Mouse (Mus musculus): Measurements from ENCODE around the gene 1700067P10Rik. TPM values are rescaled to one million over a fixed set of nuclear protein-coding genes. Genes with fewer than 3 reads are reported as not detected.

Gene 1700067P10Rik
- not detected in 2 replicates for polyA plus RNA-seq (2012; ENCODE audit: low replicate concordance)

GRCm38 (mm10) chr17:48089019-48089418 lies at the start of gene 1700067P10Rik:
1700067P10Rik (plus strand) TSS chr17:48089319.

Other genes with a start within 250 kb of the 1700067P10Rik start
- 166 and 417 TPM in 2 replicates for gene Foxp4, start 164.7 kb upstream of the 1700067P10Rik start, polyA plus RNA-seq (2012; ENCODE audit: low replicate concordance)
- gene 1700122O11Rik, start 51.0 kb upstream of the 1700067P10Rik start, polyA plus RNA-seq (2012; ENCODE audit: low replicate concordance) = not detected in 2 replicates
- gene 9830107B12Rik, start 56.9 kb downstream of the 1700067P10Rik start, polyA plus RNA-seq (2012; ENCODE audit: low replicate concordance) = 0.03 and 0.31 TPM in 2 replicates
- 0.54 and 0.85 TPM in 2 replicates for gene A530064D06Rik, start 78.0 kb downstream of the 1700067P10Rik start, polyA plus RNA-seq (2012; ENCODE audit: low replicate concordance)
- 0.43 and 1.0 TPM in 2 replicates for gene Trem1, start 143.4 kb downstream of the 1700067P10Rik start, polyA plus RNA-seq (2012; ENCODE audit: low replicate concordance)
- 0.75 and 1.8 TPM in 2 replicates for gene Trem3, start 158.5 kb downstream of the 1700067P10Rik start, polyA plus RNA-seq (2012; ENCODE audit: low replicate concordance)
- 14.8 and 17.4 TPM in 2 replicates for gene Treml4, start 175.0 kb downstream of the 1700067P10Rik start, polyA plus RNA-seq (2012; ENCODE audit: low replicate concordance)
- 16.1 and 25.4 TPM in 2 replicates for gene Treml2, start 210.2 kb downstream of the 1700067P10Rik start, polyA plus RNA-seq (2012; ENCODE audit: low replicate concordance)
- 4.7 and 8.4 TPM in 2 replicates for gene B430306N03Rik, start 226.8 kb downstream of the 1700067P10Rik start, polyA plus RNA-seq (2012; ENCODE audit: low replicate concordance)

Data from hematopoietic multipotent progenitor cell, adult 10-12 weeks (in vitro differentiated cells).